Mouse (Mus musculus): ENCODE data around the gene Atp5s. TPM values are rescaled to one million over a fixed set of nuclear protein-coding genes. Genes with fewer than 3 reads are reported as not detected.

Gene Atp5s
- polyA plus RNA-seq, 1 experiment: 11.4 TPM

DNA sequence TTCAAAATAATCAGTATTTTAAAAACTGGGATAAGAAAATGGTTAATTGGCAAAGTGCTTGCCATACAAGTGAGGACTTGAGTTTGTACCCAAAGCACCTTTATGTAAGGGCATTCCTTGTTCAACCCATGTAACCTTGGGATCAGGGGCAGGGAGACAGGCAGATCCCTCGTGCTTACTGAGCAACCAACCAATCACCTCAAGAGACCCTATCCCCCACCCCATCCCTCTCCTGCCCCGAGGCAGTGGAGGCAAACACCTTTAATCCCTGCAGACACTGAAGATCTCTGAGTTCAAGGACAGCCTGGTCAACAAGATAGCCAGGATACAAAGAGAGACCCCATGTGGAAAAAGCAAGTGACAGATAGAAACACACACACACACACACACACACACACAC is 1.4 kb upstream of the Atp5s start:
- H3K4me1 ChIP-seq (ENCODE audit: control insufficient read depth, insufficient read depth, low read length): no peaks in the 10 kb centered on the region; the same call in 1 of the 2 replicates
- TF ChIP-seq CTCF (IDR thresholded peaks at IDR 0.05; ENCODE audit: control insufficient read depth, insufficient read depth, low read length): no peak
- H3K27ac ChIP-seq (ENCODE audit: control insufficient read depth, insufficient read depth, low read depth, low read length, poor library complexity): no peak overlapping the region
- H3K4me3 ChIP-seq (replicated peaks; ENCODE audit: control insufficient read depth, low read depth, low read length): no peak overlapping the region
- 59% methylated on average over 2 of the region's 2 CpGs for WGBS

- H3K4me3 ChIP-seq (replicated peaks; ENCODE audit: control insufficient read depth, low read depth, low read length): peak overlapping the region; percentile 90
- H3K27ac ChIP-seq (ENCODE audit: control insufficient read depth, insufficient read depth, low read depth, low read length, poor library complexity): peak overlapping the region; percentile 92; the same call in 1 of the 2 replicates
- WGBS: 1% methylated on average over 24 of the region's 24 CpGs
- no peaks in the 10 kb centered on the region; the same call in 1 of the 2 replicates for H3K4me1 ChIP-seq (ENCODE audit: control insufficient read depth, insufficient read depth, low read length)
- TF ChIP-seq CTCF (IDR thresholded peaks at IDR 0.05; ENCODE audit: control insufficient read depth, insufficient read depth, low read length) (no peak), POLR2A (IDR thresholded peaks at IDR 0.05; ENCODE audit: borderline replicate concordance, control insufficient read depth, low read depth, low read length) (no peak)
Observed at GRCm38 (mm10) chr12:69724018-69724710, 586 bp upstream of the Atp5s start.

DNA sequence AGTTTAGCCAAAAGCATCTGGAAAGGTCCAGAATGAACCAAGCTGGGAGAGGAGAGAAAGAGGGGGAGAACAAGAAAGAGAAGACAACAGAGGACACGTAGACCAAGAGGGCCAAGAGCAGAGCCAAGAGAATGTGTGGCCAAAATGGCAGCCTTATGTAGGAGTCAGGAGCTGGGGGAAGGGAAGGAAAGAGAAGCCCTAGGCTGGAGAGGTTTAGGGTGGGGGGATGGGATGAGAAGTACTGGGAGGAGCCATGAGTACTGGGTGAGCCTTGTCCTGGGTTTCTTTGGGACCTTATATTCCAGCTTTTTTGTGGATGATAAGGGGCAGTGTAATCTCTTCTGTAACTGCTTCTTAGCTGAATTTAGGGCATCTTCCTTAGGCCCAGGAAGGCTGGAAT is 4.5 kb downstream of the Atp5s start:
- TF ChIP-seq POLR2A (IDR thresholded peaks at IDR 0.05; ENCODE audit: borderline replicate concordance, control insufficient read depth, low read depth, low read length) (no peak), CTCF (IDR thresholded peaks at IDR 0.05; ENCODE audit: control insufficient read depth, insufficient read depth, low read length) (no peak)
- WGBS: 97% methylated on average over 1 of the region's 1 CpGs
- no peak overlapping the region for H3K4me3 ChIP-seq (replicated peaks; ENCODE audit: control insufficient read depth, low read depth, low read length)
- no peak overlapping the region for H3K27ac ChIP-seq (ENCODE audit: control insufficient read depth, insufficient read depth, low read depth, low read length, poor library complexity)
- no peaks in the 10 kb centered on the region; the same call in 1 of the 2 replicates for H3K4me1 ChIP-seq (ENCODE audit: control insufficient read depth, insufficient read depth, low read length)

DNA sequence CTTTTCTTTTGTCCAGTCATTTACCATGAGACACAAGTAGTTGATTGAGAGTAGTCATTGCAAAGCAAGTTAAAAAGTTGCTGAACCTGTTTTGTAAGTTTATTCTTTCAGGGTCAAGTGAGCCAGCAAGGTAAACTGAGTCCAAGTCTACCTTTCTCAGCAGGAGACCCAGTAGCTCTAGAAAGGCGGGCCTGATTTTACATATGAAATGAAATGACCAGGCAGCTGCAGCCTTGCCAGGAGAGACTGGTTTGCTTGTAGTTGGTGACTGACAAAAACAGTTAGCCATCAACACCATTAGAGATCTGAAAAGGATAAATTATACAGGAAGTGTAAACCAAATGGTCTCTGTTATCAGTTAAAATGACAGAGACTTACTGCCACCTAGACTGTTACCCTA is 5.6 kb downstream of the Atp5s start:
- H3K4me1 ChIP-seq (ENCODE audit: control insufficient read depth, insufficient read depth, low read length): no peaks in the 10 kb centered on the region; the same call in 1 of the 2 replicates
- no peak for TF ChIP-seq CTCF (IDR thresholded peaks at IDR 0.05; ENCODE audit: control insufficient read depth, insufficient read depth, low read length)
- no peak for TF ChIP-seq POLR2A (IDR thresholded peaks at IDR 0.05; ENCODE audit: borderline replicate concordance, control insufficient read depth, low read depth, low read length)
- 81% methylated on average over 1 of the region's 1 CpGs for WGBS
- H3K27ac ChIP-seq (ENCODE audit: control insufficient read depth, insufficient read depth, low read depth, low read length, poor library complexity): no peak overlapping the region
- no peak overlapping the region for H3K4me3 ChIP-seq (replicated peaks; ENCODE audit: control insufficient read depth, low read depth, low read length)

DNA sequence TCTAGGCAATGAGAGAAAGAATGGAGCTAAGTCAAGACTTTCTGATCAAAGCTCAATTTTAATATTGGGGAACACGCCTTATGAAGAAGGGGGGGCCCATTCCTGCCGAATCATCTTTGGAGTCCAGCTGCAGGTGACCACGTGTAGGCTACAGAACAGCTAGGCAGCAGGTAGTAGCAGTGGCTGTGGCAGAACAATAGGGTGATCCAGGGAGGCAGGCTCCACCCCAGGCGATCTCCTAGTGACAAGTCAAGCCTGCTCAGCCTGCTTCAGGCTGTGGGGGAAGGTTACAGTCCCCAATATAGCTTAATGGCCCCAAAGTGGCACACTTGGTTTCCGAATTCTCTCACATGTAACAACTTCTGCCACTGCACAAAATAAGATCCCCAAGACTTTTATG is 7.5 kb downstream of the Atp5s start:
- WGBS: 73% methylated on average over 5 of the region's 5 CpGs
- H3K4me3 ChIP-seq (replicated peaks; ENCODE audit: control insufficient read depth, low read depth, low read length): no peak overlapping the region
- no peak overlapping the region for H3K27ac ChIP-seq (ENCODE audit: control insufficient read depth, insufficient read depth, low read depth, low read length, poor library complexity)
- TF ChIP-seq POLR2A (IDR thresholded peaks at IDR 0.05; ENCODE audit: borderline replicate concordance, control insufficient read depth, low read depth, low read length) (no peak), CTCF (IDR thresholded peaks at IDR 0.05; ENCODE audit: control insufficient read depth, insufficient read depth, low read length) (no peak)
- no peaks in the 10 kb centered on the region; the same call in 1 of the 2 replicates for H3K4me1 ChIP-seq (ENCODE audit: control insufficient read depth, insufficient read depth, low read length)

DNA sequence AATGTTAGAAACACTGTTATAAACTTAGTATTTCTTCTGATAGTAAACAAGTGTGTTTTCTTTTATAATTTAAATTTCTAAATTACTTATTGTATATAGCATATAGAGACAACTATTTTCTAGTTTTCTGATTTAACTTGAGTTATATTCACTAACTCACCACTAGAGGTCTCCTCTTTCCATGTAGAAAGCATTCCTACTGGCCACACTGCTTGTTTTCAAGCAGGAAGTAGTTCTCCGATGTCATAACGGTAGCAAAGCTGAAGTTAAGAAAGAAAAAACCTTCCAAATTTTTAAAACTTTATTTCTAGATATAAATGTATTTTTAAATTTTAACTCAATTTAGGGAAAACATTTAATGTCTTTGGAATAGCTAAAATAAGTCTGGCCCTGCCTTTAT is 8.8 kb downstream of the Atp5s start:
- TF ChIP-seq POLR2A (IDR thresholded peaks at IDR 0.05; ENCODE audit: borderline replicate concordance, control insufficient read depth, low read depth, low read length) (no peak), CTCF (IDR thresholded peaks at IDR 0.05; ENCODE audit: control insufficient read depth, insufficient read depth, low read length) (no peak)
- Histone ChIP-seq H3K4me3 (replicated peaks; ENCODE audit: control insufficient read depth, low read depth, low read length) (no peak overlapping the region), H3K27ac (ENCODE audit: control insufficient read depth, insufficient read depth, low read depth, low read length, poor library complexity) (no peak overlapping the region), H3K4me1 (ENCODE audit: control insufficient read depth, insufficient read depth, low read length) (no peaks in the 10 kb centered on the region; the same call in 1 of the 2 replicates)
- WGBS: 0% methylated on average over 2 of the region's 2 CpGs

DNA sequence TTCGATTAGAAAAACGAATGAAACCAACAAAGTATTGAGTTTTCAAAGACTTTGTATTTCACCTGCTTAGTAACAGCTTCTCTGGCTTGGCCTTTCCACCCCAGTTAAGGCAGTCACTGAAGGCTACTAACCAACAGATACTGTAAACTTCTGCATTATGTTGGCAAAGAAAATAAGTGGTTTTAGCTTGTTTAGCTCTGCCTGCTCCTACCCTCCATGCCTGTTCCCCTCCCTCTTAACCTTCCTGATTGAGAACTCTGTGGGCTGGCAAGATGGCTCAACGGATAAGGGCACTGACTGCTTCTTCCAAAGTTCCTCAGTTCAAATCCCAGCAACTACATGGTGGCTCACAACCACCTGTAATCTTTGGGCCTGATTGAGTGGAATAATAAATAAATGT is 9.2 kb downstream of the Atp5s start:
- no peaks in the 10 kb centered on the region; the same call in 1 of the 2 replicates for H3K4me1 ChIP-seq (ENCODE audit: control insufficient read depth, insufficient read depth, low read length)
- TF ChIP-seq CTCF (IDR thresholded peaks at IDR 0.05; ENCODE audit: control insufficient read depth, insufficient read depth, low read length) (no peak), POLR2A (IDR thresholded peaks at IDR 0.05; ENCODE audit: borderline replicate concordance, control insufficient read depth, low read depth, low read length) (no peak)
- H3K4me3 ChIP-seq (replicated peaks; ENCODE audit: control insufficient read depth, low read depth, low read length): no peak overlapping the region
- whole genome bisulfite sequencing: 22% methylated on average over 3 of the region's 3 CpGs
- H3K27ac ChIP-seq (ENCODE audit: control insufficient read depth, insufficient read depth, low read depth, low read length, poor library complexity): no peak overlapping the region; the same call in 1 of the 2 replicates

- 89% methylated on average over 5 of the region's 5 CpGs for WGBS
- H3K4me1 ChIP-seq (ENCODE audit: control insufficient read depth, insufficient read depth, low read length): no peaks in the 10 kb centered on the region
- H3K27ac ChIP-seq (ENCODE audit: control insufficient read depth, insufficient read depth, low read depth, low read length, poor library complexity): no peak overlapping the region
- H3K4me3 ChIP-seq (replicated peaks; ENCODE audit: control insufficient read depth, low read depth, low read length): no peak overlapping the region
- TF ChIP-seq CTCF (IDR thresholded peaks at IDR 0.05; ENCODE audit: control insufficient read depth, insufficient read depth, low read length): no peak
- no peak for TF ChIP-seq POLR2A (IDR thresholded peaks at IDR 0.05; ENCODE audit: borderline replicate concordance, control insufficient read depth, low read depth, low read length)
Observed at GRCm38 (mm10) chr12:69741965-69742364, 17.2 kb downstream of the Atp5s start.

All from bone marrow, adult 2 months (tissue).